Mouse (Mus musculus): ENCODE results near the gene Ctc1.

DNA sequence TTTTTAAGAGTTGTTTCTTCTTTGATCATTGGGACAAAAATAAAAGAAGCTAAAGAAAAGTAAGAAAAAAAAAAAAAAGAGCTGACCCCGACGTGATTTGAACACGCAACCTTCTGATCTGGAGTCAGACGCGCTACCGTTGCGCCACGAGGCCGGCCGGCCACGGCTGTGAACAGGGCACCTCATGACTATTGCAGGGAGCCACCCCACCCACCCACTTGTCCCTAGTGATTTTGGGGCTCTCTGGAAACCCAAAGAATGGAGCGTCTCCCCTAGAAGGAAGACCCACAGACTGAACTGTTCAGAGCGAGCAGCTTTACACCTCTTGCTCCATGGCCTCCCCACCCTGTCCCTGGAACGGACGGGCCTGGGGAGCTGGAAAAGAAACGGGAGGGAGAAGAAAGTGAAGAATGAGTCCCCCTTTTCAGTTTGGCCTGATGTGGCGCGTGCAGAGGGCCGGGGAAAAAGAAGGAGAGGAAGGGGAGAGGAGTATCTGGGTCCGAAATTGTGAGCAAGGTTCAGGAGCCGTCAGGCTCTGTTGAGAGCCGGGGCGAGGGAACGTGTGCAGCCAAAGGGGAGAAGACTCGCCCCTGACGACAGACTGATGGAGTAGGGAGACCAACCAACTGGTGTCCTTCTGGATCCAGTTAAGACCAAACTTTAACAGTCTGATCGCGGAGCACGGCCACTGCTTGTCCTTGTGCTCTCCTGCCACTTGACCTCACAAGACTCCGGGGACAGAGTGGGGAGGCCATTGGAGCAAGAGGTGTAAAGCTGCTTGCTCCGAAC, 47.9 kb downstream of the Ctc1 start:
- TF ChIP-seq EP300 (IDR thresholded peaks at IDR 0.05; ENCODE audit: low read depth) = peak; percentile 24; the same call in 1 of the 2 replicates
- no peak for TF ChIP-seq CTCF (IDR thresholded peaks at IDR 0.05; ENCODE audit: low read depth)
